ENCODE assay signal across 9 mouse cellular contexts in the genomic region with DNA sequence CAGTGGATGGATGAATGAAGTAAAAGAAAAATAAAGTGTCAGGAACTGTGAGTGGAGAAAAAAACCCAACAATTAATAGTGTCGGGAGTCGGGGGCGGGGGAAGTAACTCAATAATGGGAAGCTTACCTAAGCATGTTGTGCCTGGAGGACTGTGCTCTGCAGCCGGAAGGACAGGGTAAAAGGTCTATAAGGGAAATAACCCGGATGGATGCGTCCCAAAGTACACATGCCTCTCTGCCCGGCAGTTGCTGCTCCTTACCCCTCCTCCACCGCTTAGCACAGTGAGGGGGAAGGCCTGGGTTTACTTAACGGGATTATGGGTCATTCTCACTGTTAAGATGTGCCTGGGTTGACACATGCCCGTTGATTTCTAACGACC. TPM values are rescaled to one million over a fixed set of nuclear protein-coding genes. Genes with fewer than 3 reads are reported as not detected.
A peak's percentile ranks its signal among the peaks of the same experiment; 100 is the strongest.
DNase-seq lines count a peak whose midpoint lies in the region; ATAC-seq and TF ChIP-seq lines count a peak whose summit lies in the region.
"Had no signal": no experiment of that assay in that cellular context is flagged by ENCODE, and none has a peak within 500 bp of the region (broad histone marks: within the 10 kb centered on the region; RNA-seq: fewer than 3 reads in every experiment).

No protein-coding gene starts in this region.

- H3K4me2 ChIP-seq in forebrain, embryonic 15.5 days (replicated peaks), result peak overlapping the region; percentile 78
- H3K4me2 ChIP-seq in hindbrain, embryonic 13.5 days, result peak overlapping the region; percentile 76
- H3K4me2 ChIP-seq in limb, embryonic 14.5 days (replicated peaks; ENCODE audit: low read depth, low read length, severe bottlenecking), result peak overlapping the region; percentile 64
- H3K4me2 ChIP-seq in midbrain, embryonic 12.5 days (replicated peaks), result peak overlapping the region; percentile 65
- peak overlapping the region; percentile 66 for H3K4me2 ChIP-seq in stomach, embryonic 15.5 days

- peak; percentile 71 for DNase-seq in kidney, adult 11 months
- DNase-seq in kidney, adult 18-20 months, result no peak
- peak; percentile 74 for DNase-seq in brain, embryonic 14.5 days (ENCODE audit: low read depth)
- DNase-seq in limb, embryonic 14.5 days (ENCODE audit: low spot score), result peak; percentile 12

- H3K4me1 ChIP-seq in forebrain, embryonic 15.5 days, result peaks cover 5% of the 10 kb centered on the region
- peaks cover 13% of the 10 kb centered on the region for H3K4me1 ChIP-seq in hindbrain, embryonic 13.5 days (replicated peaks)
- peaks cover 3% of the 10 kb centered on the region; the same call in 1 of the 2 replicates for H3K4me1 ChIP-seq in limb, embryonic 14.5 days (ENCODE audit: control insufficient read depth, insufficient read depth, low read length)
- H3K4me1 ChIP-seq in midbrain, embryonic 12.5 days, result peaks cover 13% of the 10 kb centered on the region
- H3K4me1 ChIP-seq in stomach, embryonic 15.5 days, result 0 out of 2 replicates have a peak, but pooled peaks cover 4% of the 10 kb centered on the region

- under 1% methylated on average over 11 of the region's 11 CpGs for WGBS in forebrain, embryonic 15.5 days
- 5% methylated on average over 11 of the region's 11 CpGs for WGBS in hindbrain, embryonic 13.5 days
- under 1% methylated on average over 11 of the region's 11 CpGs for WGBS in limb, embryonic 14.5 days
- WGBS in midbrain, embryonic 12.5 days, result 2% methylated on average over 11 of the region's 11 CpGs
- under 1% methylated on average over 11 of the region's 11 CpGs for WGBS in stomach, embryonic 15.5 days

- peak overlapping the region; percentile 84 for H3K27ac ChIP-seq in forebrain, embryonic 15.5 days (replicated peaks)
- H3K27ac ChIP-seq in hindbrain, embryonic 13.5 days, result peak overlapping the region; percentile 78
- 0 out of 2 replicates have a peak overlapping the region, but pooled peaks have one; percentile 8 for H3K27ac ChIP-seq in limb, embryonic 14.5 days (replicated peaks; ENCODE audit: low read depth, low read length)
- H3K27ac ChIP-seq in midbrain, embryonic 12.5 days (replicated peaks), result peak overlapping the region; percentile 69
- peak overlapping the region; percentile 65 for H3K27ac ChIP-seq in stomach, embryonic 15.5 days

- H3K36me3 ChIP-seq in forebrain, embryonic 15.5 days, result no peaks in the 10 kb centered on the region
- no peaks in the 10 kb centered on the region for H3K36me3 ChIP-seq in hindbrain, embryonic 13.5 days
- H3K36me3 ChIP-seq in limb, embryonic 14.5 days (ENCODE audit: control insufficient read depth, insufficient read depth, low read length), result no peaks in the 10 kb centered on the region
- H3K36me3 ChIP-seq in midbrain, embryonic 12.5 days, result no peaks in the 10 kb centered on the region
- no peaks in the 10 kb centered on the region for H3K36me3 ChIP-seq in stomach, embryonic 15.5 days

- no peaks in the 10 kb centered on the region for H3K9me3 ChIP-seq in forebrain, embryonic 15.5 days
- no peaks in the 10 kb centered on the region for H3K9me3 ChIP-seq in hindbrain, embryonic 13.5 days
- no peaks in the 10 kb centered on the region for H3K9me3 ChIP-seq in limb, embryonic 14.5 days (ENCODE audit: control insufficient read depth, low read length)
- no peaks in the 10 kb centered on the region for H3K9me3 ChIP-seq in midbrain, embryonic 12.5 days
- no peaks in the 10 kb centered on the region for H3K9me3 ChIP-seq in stomach, embryonic 15.5 days

- peak overlapping the region; percentile 51 for H3K4me3 ChIP-seq in forebrain, embryonic 15.5 days
- peak overlapping the region; percentile 48 for H3K4me3 ChIP-seq in hindbrain, embryonic 13.5 days
- peak overlapping the region; percentile 37 for H3K4me3 ChIP-seq in limb, embryonic 14.5 days (replicated peaks; ENCODE audit: low read length)
- H3K4me3 ChIP-seq in midbrain, embryonic 12.5 days, result peak overlapping the region; percentile 47
- H3K4me3 ChIP-seq in stomach, embryonic 15.5 days (replicated peaks), result peak overlapping the region; percentile 44

- no peaks in the 10 kb centered on the region for H3K27me3 ChIP-seq in forebrain, embryonic 15.5 days
- H3K27me3 ChIP-seq in hindbrain, embryonic 13.5 days, result no peaks in the 10 kb centered on the region
- no peaks in the 10 kb centered on the region for H3K27me3 ChIP-seq in limb, embryonic 14.5 days (ENCODE audit: control insufficient read depth, insufficient read depth, low read length)
- H3K27me3 ChIP-seq in midbrain, embryonic 12.5 days, result no peaks in the 10 kb centered on the region
- no peaks in the 10 kb centered on the region for H3K27me3 ChIP-seq in stomach, embryonic 15.5 days (replicated peaks)
- H3K27me3 ChIP-seq: Patski had no signal

- no peak for TF ChIP-seq CTCF in brain, embryonic 14.5 days (IDR thresholded peaks at IDR 0.05; ENCODE audit: borderline replicate concordance, extremely low read depth, insufficient read depth, insufficient read length)

- ATAC-seq in forebrain, embryonic 15.5 days (replicated peaks), result peak; percentile 81
- peak; percentile 90 for ATAC-seq in hindbrain, embryonic 13.5 days (ENCODE audit: low FRiP score)
- ATAC-seq in limb, embryonic 14.5 days (ENCODE audit: low FRiP score, low read depth), result peak; percentile 63
- peak; percentile 81 for ATAC-seq in midbrain, embryonic 12.5 days (ENCODE audit: low FRiP score, low read depth)
- ATAC-seq in stomach, embryonic 15.5 days (ENCODE audit: insufficient read depth, low FRiP score, low read depth), result peak; percentile 78

- H3K9ac ChIP-seq in forebrain, embryonic 15.5 days (replicated peaks), result peak overlapping the region; percentile 59
- peak overlapping the region; percentile 65 for H3K9ac ChIP-seq in hindbrain, embryonic 13.5 days
- H3K9ac ChIP-seq in limb, embryonic 14.5 days (ENCODE audit: low read depth, low read length, severe bottlenecking), result peak overlapping the region; percentile 53
- H3K9ac ChIP-seq in midbrain, embryonic 12.5 days (replicated peaks), result peak overlapping the region; percentile 59
- peak overlapping the region; percentile 23; the same call in 1 of the 2 replicates for H3K9ac ChIP-seq in stomach, embryonic 15.5 days

- TF ChIP-seq POLR2A in brain, embryonic 14.5 days (IDR thresholded peaks at IDR 0.05; ENCODE audit: borderline replicate concordance, extremely low read depth, insufficient read depth, insufficient read length, poor library complexity, severe bottlenecking), result no peak
- no peak for TF ChIP-seq POLR2A in limb, embryonic 14.5 days (IDR thresholded peaks at IDR 0.05; ENCODE audit: borderline replicate concordance, extremely low read depth, insufficient read depth, insufficient read length)

RNA-seq across cellular contexts. Expression of a gene that starts 31.7 kb away (rescaled TPM):
- 279 and 342 TPM in 2 replicates for polyA plus RNA-seq in brain, embryonic 14.5 days (2012; rRNA removed)
- 410 and 421 TPM in 2 replicates for polyA plus RNA-seq in forebrain, embryonic 15.5 days (2015; fragmentation: Nextera tagmentation; extraction: Ambion mirVana)
- 258 and 293 TPM in 2 replicates for polyA plus RNA-seq in hindbrain, embryonic 13.5 days (2015; fragmentation: Nextera tagmentation; extraction: Ambion mirVana)
- polyA plus RNA-seq in limb, embryonic 14.5 days (2012; rRNA removed), result 246 and 379 TPM in 2 replicates
- 393 and 475 TPM in 2 replicates for polyA plus RNA-seq in limb, embryonic 14.5 days (2014; fragmentation: Nextera tagmentation; extraction: Ambion mirVana)
- polyA plus RNA-seq in midbrain, embryonic 12.5 days (2016; fragmentation: Nextera tagmentation; extraction: Ambion mirVana), result 896 and 987 TPM in 2 replicates
- 375 and 402 TPM in 2 replicates for polyA plus RNA-seq in stomach, embryonic 15.5 days (2015; fragmentation: Nextera tagmentation; extraction: Ambion mirVana)

RNA-seq across cellular contexts. Expression of a gene that starts 36.6 kb away (rescaled TPM):
- polyA plus RNA-seq in brain, embryonic 14.5 days (2012; rRNA removed), result 2.0 and 3.7 TPM in 2 replicates
- polyA plus RNA-seq in forebrain, embryonic 15.5 days (2015; fragmentation: Nextera tagmentation; extraction: Ambion mirVana), result 6.6 and 8.2 TPM in 2 replicates
- 9.7 and 12.6 TPM in 2 replicates for polyA plus RNA-seq in hindbrain, embryonic 13.5 days (2015; fragmentation: Nextera tagmentation; extraction: Ambion mirVana)
- polyA plus RNA-seq in limb, embryonic 14.5 days (2012; rRNA removed), result 0.99 and 1.4 TPM in 2 replicates
- polyA plus RNA-seq in limb, embryonic 14.5 days (2014; fragmentation: Nextera tagmentation; extraction: Ambion mirVana), result 2.7 and 5.2 TPM in 2 replicates
- 8.4 and 9.0 TPM in 2 replicates for polyA plus RNA-seq in midbrain, embryonic 12.5 days (2016; fragmentation: Nextera tagmentation; extraction: Ambion mirVana)
- 6.3 and 6.9 TPM in 2 replicates for polyA plus RNA-seq in stomach, embryonic 15.5 days (2015; fragmentation: Nextera tagmentation; extraction: Ambion mirVana)

RNA-seq across cellular contexts. Expression of a gene that starts 50.3 kb away (rescaled TPM):
- 82.0 and 107 TPM in 2 replicates for polyA plus RNA-seq in brain, embryonic 14.5 days (2012; rRNA removed)
- polyA plus RNA-seq in forebrain, embryonic 15.5 days (2015; fragmentation: Nextera tagmentation; extraction: Ambion mirVana), result 140 and 150 TPM in 2 replicates
- 146 and 152 TPM in 2 replicates for polyA plus RNA-seq in hindbrain, embryonic 13.5 days (2015; fragmentation: Nextera tagmentation; extraction: Ambion mirVana)
- polyA plus RNA-seq in limb, embryonic 14.5 days (2012; rRNA removed), result 53.3 and 72.8 TPM in 2 replicates
- polyA plus RNA-seq in limb, embryonic 14.5 days (2014; fragmentation: Nextera tagmentation; extraction: Ambion mirVana), result 116 and 118 TPM in 2 replicates
- 138 and 160 TPM in 2 replicates for polyA plus RNA-seq in midbrain, embryonic 12.5 days (2016; fragmentation: Nextera tagmentation; extraction: Ambion mirVana)
- 134 and 137 TPM in 2 replicates for polyA plus RNA-seq in stomach, embryonic 15.5 days (2015; fragmentation: Nextera tagmentation; extraction: Ambion mirVana)

Comparison
In these comparisons a context has a peak if more than half of its experiments do, and no peak if none do; other contexts are left out.
1. H3K27ac ChIP-seq: peak in every context shown above with its lines; median percentile 84 in forebrain, embryonic 15.5 days; 78 in hindbrain, embryonic 13.5 days; 69 in midbrain, embryonic 12.5 days; 65 in stomach, embryonic 15.5 days; 8 in limb, embryonic 14.5 days.